ENCODE assay signal across 8 mouse cellular contexts in genomic region chr3:57911831-57912596, GRCm38 (mm10).
DNase-seq lines count a peak whose midpoint lies in the region; ATAC-seq and TF ChIP-seq lines count a peak whose summit lies in the region.

No protein-coding gene starts in this region.

- H3K4me3 ChIP-seq in kidney, embryonic 14.5 days (ENCODE audit: low read length) = no peak overlapping the region
- peak overlapping the region; percentile 24; the same call in 1 of the 2 replicates for H3K4me3 ChIP-seq in embryonic facial prominence, embryonic 15.5 days (replicated peaks)
- no peak overlapping the region for H3K4me3 ChIP-seq in hindbrain, postnatal 0 days (ENCODE audit: low read length)
- H3K4me3 ChIP-seq in limb, embryonic 14.5 days (replicated peaks; ENCODE audit: low read length) = peak overlapping the region; percentile 14; the same call in 1 of the 2 replicates
- no peak overlapping the region for H3K4me3 ChIP-seq in neural tube, embryonic 12.5 days

- no peak for TF ChIP-seq CTCF in hindbrain, postnatal 0 days (IDR thresholded peaks at IDR 0.05; ENCODE audit: low read depth)

- H3K36me3 ChIP-seq in kidney, embryonic 14.5 days (ENCODE audit: control insufficient read depth, insufficient read depth, low read length) = no peaks in the 10 kb centered on the region
- no peaks in the 10 kb centered on the region for H3K36me3 ChIP-seq in embryonic facial prominence, embryonic 15.5 days
- H3K36me3 ChIP-seq in hindbrain, postnatal 0 days (ENCODE audit: insufficient read depth, low read length) = no peaks in the 10 kb centered on the region
- no peaks in the 10 kb centered on the region for H3K36me3 ChIP-seq in limb, embryonic 14.5 days (ENCODE audit: control insufficient read depth, insufficient read depth, low read length)
- H3K36me3 ChIP-seq in neural tube, embryonic 12.5 days = no peaks in the 10 kb centered on the region

- no peak overlapping the region for H3K9ac ChIP-seq in kidney, embryonic 14.5 days (ENCODE audit: low read depth, low read length)
- H3K9ac ChIP-seq in embryonic facial prominence, embryonic 15.5 days = no peak overlapping the region
- H3K9ac ChIP-seq in hindbrain, postnatal 0 days (replicated peaks; ENCODE audit: low read length) = no peak overlapping the region
- H3K9ac ChIP-seq in limb, embryonic 14.5 days (ENCODE audit: low read depth, low read length, severe bottlenecking) = no peak overlapping the region
- H3K9ac ChIP-seq in neural tube, embryonic 12.5 days = no peak overlapping the region

- H3K4me2 ChIP-seq in kidney, embryonic 14.5 days (replicated peaks; ENCODE audit: low read depth, low read length) = peak overlapping the region; percentile 29
- peak overlapping the region; percentile 36 for H3K4me2 ChIP-seq in embryonic facial prominence, embryonic 15.5 days (replicated peaks)
- H3K4me2 ChIP-seq in hindbrain, postnatal 0 days (ENCODE audit: low read depth, low read length) = peak overlapping the region; percentile 37
- peak overlapping the region; percentile 37 for H3K4me2 ChIP-seq in limb, embryonic 14.5 days (replicated peaks; ENCODE audit: low read depth, low read length, severe bottlenecking)
- peak overlapping the region; percentile 41 for H3K4me2 ChIP-seq in neural tube, embryonic 12.5 days (replicated peaks)

- no peak for TF ChIP-seq POLR2A in limb, embryonic 14.5 days (IDR thresholded peaks at IDR 0.05; ENCODE audit: borderline replicate concordance, extremely low read depth, insufficient read depth, insufficient read length)

- ATAC-seq in kidney, embryonic 14.5 days (ENCODE audit: low FRiP score, low TSS enrichment) = no peak
- ATAC-seq in embryonic facial prominence, embryonic 15.5 days (ENCODE audit: insufficient number of reproducible peaks, low FRiP score, low TSS enrichment, low read depth) = no peak
- peak; percentile 92 for ATAC-seq in hindbrain, postnatal 0 days
- no peak for ATAC-seq in limb, embryonic 14.5 days (ENCODE audit: low FRiP score, low read depth)
- ATAC-seq in neural tube, embryonic 12.5 days (ENCODE audit: low FRiP score, low read depth) = no peak

- DNase-seq in kidney, adult 9 months = no peak
- peak; percentile 75 for DNase-seq in hindbrain, postnatal 0 days (ENCODE audit: low spot score)
- DNase-seq in limb, embryonic 14.5 days (ENCODE audit: low spot score) = peak; percentile 31
- DNase-seq in c-Kit-positive CD71-positive TER-119-positive erythroid progenitor cells, embryonic 14.5 days (ENCODE audit: low spot score) = no peak
- no peak for DNase-seq in Muller cell, postnatal 12 days (ENCODE audit: inconsistent ontology term)

- no peaks in the 10 kb centered on the region for H3K27me3 ChIP-seq in kidney, embryonic 14.5 days (ENCODE audit: control insufficient read depth, insufficient read depth, low read length)
- H3K27me3 ChIP-seq in embryonic facial prominence, embryonic 15.5 days = no peaks in the 10 kb centered on the region
- no peaks in the 10 kb centered on the region for H3K27me3 ChIP-seq in hindbrain, postnatal 0 days (ENCODE audit: insufficient read depth, low read length)
- no peaks in the 10 kb centered on the region for H3K27me3 ChIP-seq in limb, embryonic 14.5 days (ENCODE audit: control insufficient read depth, insufficient read depth, low read length)
- H3K27me3 ChIP-seq in neural tube, embryonic 12.5 days (replicated peaks) = no peaks in the 10 kb centered on the region

- 28% methylated on average over 16 of the region's 16 CpGs for WGBS in kidney, embryonic 14.5 days
- 17% methylated on average over 16 of the region's 16 CpGs for WGBS in embryonic facial prominence, embryonic 15.5 days
- 17% methylated on average over 16 of the region's 16 CpGs for WGBS in hindbrain, postnatal 0 days
- WGBS in limb, embryonic 14.5 days = 20% methylated on average over 16 of the region's 16 CpGs
- WGBS in neural tube, embryonic 12.5 days = 26% methylated on average over 16 of the region's 16 CpGs

- H3K9me3 ChIP-seq in kidney, embryonic 14.5 days (ENCODE audit: control insufficient read depth, low read length) = no peaks in the 10 kb centered on the region
- no peaks in the 10 kb centered on the region for H3K9me3 ChIP-seq in embryonic facial prominence, embryonic 15.5 days (replicated peaks)
- no peaks in the 10 kb centered on the region for H3K9me3 ChIP-seq in hindbrain, postnatal 0 days (ENCODE audit: low read length)
- no peaks in the 10 kb centered on the region for H3K9me3 ChIP-seq in limb, embryonic 14.5 days (ENCODE audit: control insufficient read depth, low read length)
- no peaks in the 10 kb centered on the region for H3K9me3 ChIP-seq in neural tube, embryonic 12.5 days

- H3K27ac ChIP-seq in kidney, embryonic 14.5 days (ENCODE audit: low read depth, low read length) = no peak overlapping the region
- peak overlapping the region; percentile 41; the same call in 1 of the 2 replicates for H3K27ac ChIP-seq in embryonic facial prominence, embryonic 15.5 days (replicated peaks)
- H3K27ac ChIP-seq in hindbrain, postnatal 0 days = peak overlapping the region; percentile 62
- H3K27ac ChIP-seq in limb, embryonic 14.5 days (replicated peaks; ENCODE audit: low read depth, low read length) = no peak overlapping the region
- no peak overlapping the region for H3K27ac ChIP-seq in neural tube, embryonic 12.5 days

- 0 out of 2 replicates have a peak, but pooled peaks cover 4% of the 10 kb centered on the region for H3K4me1 ChIP-seq in kidney, embryonic 14.5 days (ENCODE audit: control insufficient read depth, insufficient read depth, low read length)
- H3K4me1 ChIP-seq in embryonic facial prominence, embryonic 15.5 days = peaks cover 6% of the 10 kb centered on the region; the same call in 1 of the 2 replicates
- no peaks in the 10 kb centered on the region for H3K4me1 ChIP-seq in hindbrain, postnatal 0 days (ENCODE audit: insufficient read depth, low read length)
- peaks cover 12% of the 10 kb centered on the region; the same call in 1 of the 2 replicates for H3K4me1 ChIP-seq in limb, embryonic 14.5 days (ENCODE audit: control insufficient read depth, insufficient read depth, low read length)
- no peaks in the 10 kb centered on the region for H3K4me1 ChIP-seq in neural tube, embryonic 12.5 days

Comparison
In these comparisons a context has a peak if more than half of its experiments do, and no peak if none do; other contexts are left out.
1. H3K27ac ChIP-seq: peak in embryonic facial prominence, embryonic 15.5 days (single experiment) and hindbrain, postnatal 0 days (single experiment); none in kidney, embryonic 14.5 days (single experiment), limb, embryonic 14.5 days (single experiment) and neural tube, embryonic 12.5 days (single experiment).
2. H3K4me3 ChIP-seq: peak in embryonic facial prominence, embryonic 15.5 days (single experiment) and limb, embryonic 14.5 days (single experiment); none in kidney, embryonic 14.5 days (single experiment), hindbrain, postnatal 0 days (single experiment) and neural tube, embryonic 12.5 days (single experiment).
3. DNase-seq: peak in hindbrain, postnatal 0 days (single experiment) and limb, embryonic 14.5 days (single experiment); none in kidney, adult 9 months (single experiment), c-Kit-positive CD71-positive TER-119-positive erythroid progenitor cells, embryonic 14.5 days (single experiment) and Muller cell, postnatal 12 days (single experiment).
4. Peak in every context shown above with its lines, with median percentiles within 50 percentile points of each other: H3K4me2 ChIP-seq.